ENCODE assay signal across 15 mouse cellular contexts in the genomic region with DNA sequence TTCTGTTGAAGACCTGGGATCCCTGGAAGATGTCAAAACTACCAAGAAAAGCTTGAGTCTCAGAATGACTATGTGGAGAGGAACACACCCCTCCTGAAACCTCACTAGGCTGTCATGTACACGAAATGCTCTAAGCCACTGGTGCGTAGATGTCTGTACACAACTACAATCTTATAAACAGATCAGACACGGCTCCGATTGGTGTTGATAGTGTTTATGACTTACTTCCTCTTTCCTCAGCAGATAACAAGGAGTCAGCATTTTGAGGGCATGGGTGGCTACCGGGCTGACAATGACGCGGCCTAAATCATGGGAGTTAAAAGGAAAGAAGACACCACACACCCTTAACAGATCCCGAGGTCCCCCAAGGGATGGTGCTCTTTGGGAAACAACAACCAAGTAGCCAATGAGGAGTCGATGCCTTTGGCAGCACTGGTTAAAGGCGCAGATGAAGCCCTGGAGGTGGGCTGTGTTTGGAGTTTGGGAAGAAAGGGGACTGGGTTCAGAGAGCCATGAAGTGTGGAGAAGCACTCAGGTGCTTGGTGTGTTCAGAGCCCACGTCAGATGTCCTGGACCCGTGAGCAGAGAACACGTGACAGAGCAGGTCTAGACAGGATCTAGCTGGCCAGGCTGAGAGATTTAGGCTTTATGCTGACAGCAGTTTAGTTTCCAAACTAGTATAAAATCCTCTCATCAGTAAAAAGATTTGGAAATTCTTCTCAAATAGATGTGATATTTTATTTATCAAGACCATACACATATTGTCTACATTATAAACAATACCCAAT. TPM values are rescaled to one million over a fixed set of nuclear protein-coding genes. Genes with fewer than 3 reads are reported as not detected.
DNase-seq lines count a peak whose midpoint lies in the region; ATAC-seq and TF ChIP-seq lines count a peak whose summit lies in the region.
"Had no signal": no experiment of that assay in that cellular context is flagged by ENCODE, and none has a peak within 500 bp of the region (broad histone marks: within the 10 kb centered on the region; RNA-seq: fewer than 3 reads in every experiment).

No protein-coding gene starts in this region.

- H3K4me2 ChIP-seq in kidney, embryonic 15.5 days: no peak overlapping the region
- no peak overlapping the region for H3K4me2 ChIP-seq in midbrain, embryonic 14.5 days (ENCODE audit: low read length)
- H3K4me2 ChIP-seq: heart, embryonic 13.5 days; hindbrain, embryonic 13.5 days; midbrain, embryonic 11.5 days had no signal

- TF ChIP-seq POLR2A in MEL (IDR thresholded peaks at IDR 0.05; ENCODE audit: control insufficient read depth in 1 of 2, insufficient read depth in 1 of 2, low read depth in 1 of 2, low read length in 2 of 2, poor library complexity in 1 of 2): no peak

- WGBS in kidney, embryonic 15.5 days: 54% methylated on average over 13 of the region's 13 CpGs
- 89% methylated on average over 13 of the region's 13 CpGs for WGBS in midbrain, embryonic 14.5 days

- H3K9me3 ChIP-seq in kidney, embryonic 15.5 days (replicated peaks): no peaks in the 10 kb centered on the region
- no peaks in the 10 kb centered on the region for H3K9me3 ChIP-seq in MEL (replicated peaks; ENCODE audit: insufficient read depth, low read length)
- H3K9me3 ChIP-seq in midbrain, embryonic 14.5 days (ENCODE audit: control insufficient read depth, low read length): no peaks in the 10 kb centered on the region
- H3K9me3 ChIP-seq: heart, embryonic 13.5 days; hindbrain, embryonic 13.5 days had no signal

- H3K36me3 ChIP-seq in kidney, embryonic 15.5 days: no peaks in the 10 kb centered on the region
- peaks cover 0 to 7% of the 10 kb centered on the region in 2 experiments; a peak in 2 of 4 replicates for H3K36me3 ChIP-seq in MEL (ENCODE audit: control insufficient read depth in 1 of 2, insufficient read depth in 2 of 2, low read length in 2 of 2)
- no peaks in the 10 kb centered on the region for H3K36me3 ChIP-seq in midbrain, embryonic 14.5 days (ENCODE audit: control insufficient read depth, insufficient read depth, low read length)
- H3K36me3 ChIP-seq: heart, embryonic 13.5 days; hindbrain, embryonic 13.5 days had no signal

- TF ChIP-seq RAD21 in MEL (IDR thresholded peaks at IDR 0.05; ENCODE audit: low read depth, low read length): no peak

- H3K79me2 ChIP-seq in MEL (ENCODE audit: control insufficient read depth, insufficient read depth, low read length, poor library complexity): no peaks in the 10 kb centered on the region

- H3K9ac ChIP-seq in kidney, embryonic 15.5 days: no peak overlapping the region
- no peak overlapping the region for H3K9ac ChIP-seq in MEL (ENCODE audit: control insufficient read depth, low read depth, low read length, poor library complexity, severe bottlenecking)
- H3K9ac ChIP-seq in midbrain, embryonic 14.5 days (replicated peaks; ENCODE audit: low read length): no peak overlapping the region
- H3K9ac ChIP-seq: forebrain, postnatal 0 days; heart, embryonic 13.5 days; hindbrain, embryonic 13.5 days; liver, embryonic 14.5 days had no signal

- peaks cover 3% of the 10 kb centered on the region for H3K4me1 ChIP-seq in kidney, embryonic 15.5 days
- H3K4me1 ChIP-seq in MEL (ENCODE audit: control insufficient read depth in 1 of 2, insufficient read depth in 2 of 2, low read length in 2 of 2): peaks cover 3 to 29% of the 10 kb centered on the region in 2 experiments
- no peaks in the 10 kb centered on the region for H3K4me1 ChIP-seq in midbrain, embryonic 14.5 days (ENCODE audit: control insufficient read depth, insufficient read depth, low read length)
- H3K4me1 ChIP-seq: hindbrain, embryonic 13.5 days had no signal

- peaks cover 28% of the 10 kb centered on the region for H3K27me3 ChIP-seq in kidney, embryonic 15.5 days
- no peaks in the 10 kb centered on the region for H3K27me3 ChIP-seq in MEL (ENCODE audit: control insufficient read depth in 1 of 2, insufficient read depth in 2 of 2, low read length in 2 of 2)
- H3K27me3 ChIP-seq in midbrain, embryonic 14.5 days (ENCODE audit: control insufficient read depth, insufficient read depth, low read length): no peaks in the 10 kb centered on the region

- no peak for TF ChIP-seq CTCF in MEL (IDR thresholded peaks at IDR 0.05 in 2 of 3, conservative IDR thresholded peaks at IDR 0.05 in 1 of 3; ENCODE audit: control insufficient read depth in 1 of 3, insufficient read depth in 1 of 3, low read depth in 2 of 3, low read length in 3 of 3, poor library complexity in 1 of 3, severe bottlenecking in 1 of 3)

- DNase-seq in kidney, adult 9 months: peak; percentile 20
- peak; percentile 71 for DNase-seq in 416B (ENCODE audit: low read depth)
- DNase-seq in MEL (ENCODE audit: low read depth, low spot score): peak; percentile 65
- no peak for DNase-seq in adipocyte (ENCODE audit: low spot score)
- no peak for DNase-seq in left cerebral cortex, adult 8-10 months (ENCODE audit: low spot score in 2 of 2)
- DNase-seq in midbrain, embryonic 14.5 days: no peak
- DNase-seq: adrenal gland, postnatal 14 days; forebrain, postnatal 0 days; gastrocnemius, postnatal 14 days had no signal

- peak in 1 of 2 experiments; percentile 48; a peak in 1 of 4 replicates for TF ChIP-seq EP300 in MEL (IDR thresholded peaks at IDR 0.05; ENCODE audit: low read depth in 1 of 2, low read length in 2 of 2)

- H3K4me3 ChIP-seq in kidney, embryonic 15.5 days (replicated peaks): no peak overlapping the region
- H3K4me3 ChIP-seq in MEL (ENCODE audit: control insufficient read depth in 1 of 2, insufficient read depth in 1 of 2, low read depth in 2 of 2, low read length in 2 of 2): no peak overlapping the region
- no peak overlapping the region for H3K4me3 ChIP-seq in midbrain, embryonic 14.5 days (replicated peaks; ENCODE audit: low read depth, low read length)
- H3K4me3 ChIP-seq: heart, embryonic 13.5 days; hindbrain, embryonic 13.5 days had no signal

- no peak overlapping the region for H3K27ac ChIP-seq in kidney, embryonic 15.5 days
- no peak overlapping the region for H3K27ac ChIP-seq in MEL (ENCODE audit: control insufficient read depth, low read depth, low read length)
- H3K27ac ChIP-seq in midbrain, embryonic 14.5 days (replicated peaks; ENCODE audit: low read depth, low read length): no peak overlapping the region
- H3K27ac ChIP-seq: heart, embryonic 13.5 days; hindbrain, embryonic 13.5 days; liver, embryonic 14.5 days had no signal

- ATAC-seq in kidney, embryonic 15.5 days (replicated peaks; ENCODE audit: low FRiP score): no peak
- ATAC-seq in megakaryocyte, adult 5-6 weeks (ENCODE audit: poor library complexity, severe bottlenecking): peak; percentile 75
- no peak for ATAC-seq in midbrain, embryonic 14.5 days (ENCODE audit: low FRiP score, low TSS enrichment)
- ATAC-seq: forebrain, postnatal 0 days had no signal

TF ChIP-seq in MEL, 35 proteins besides CTCF, POLR2A, EP300 and RAD21:
- peak; percentile 64 for TF ChIP-seq GATA1 (IDR thresholded peaks at IDR 0.05; ENCODE audit: low read depth, low read length)
- TF ChIP-seq ETS1 (IDR thresholded peaks at IDR 0.05; ENCODE audit: low read depth, low read length): 0 out of 2 replicates have a peak, but pooled peaks have one; percentile 28
- peak; percentile 80 for TF ChIP-seq MAFK (IDR thresholded peaks at IDR 0.05; ENCODE audit: borderline replicate concordance, low read depth, low read length)
- TF ChIP-seq KAT2A (conservative IDR thresholded peaks at IDR 0.05; ENCODE audit: low read depth, low read length): no peak
- TF ChIP-seq USF1 (IDR thresholded peaks at IDR 0.05; ENCODE audit: low read depth, low read length): no peak
- TF ChIP-seq JUND (IDR thresholded peaks at IDR 0.05; ENCODE audit: low read depth, low read length): no peak
- no peak for TF ChIP-seq POLR2AphosphoS5 (IDR thresholded peaks at IDR 0.05; ENCODE audit: borderline replicate concordance, low read depth, low read length)

RNA-seq across cellular contexts. Expression of gene Paxbp1, which starts 17.4 kb away (rescaled TPM):
- polyA plus RNA-seq in kidney, embryonic 15.5 days (2015; fragmentation: Nextera tagmentation; extraction: Ambion mirVana): 52.8 and 55.7 TPM in 2 replicates
- total RNA-seq in MEL (2012; rRNA removed): 23.8 and 26.3 TPM in 2 replicates
- 10 to 100 TPM in 1 of 2 experiments, not detected in 1; 49.6 TPM for polyA plus RNA-seq in MEL (2012; ENCODE audit: insufficient read depth in 1 of 2, insufficient read length in 2 of 2, low read depth in 1 of 2, low replicate concordance in 2 of 2, missing spikeins in 1 of 2)
- total RNA-seq in megakaryocyte, adult 5-6 weeks (2015): 71.3 and 81.9 TPM in 2 replicates
- 68.3 and 79.2 TPM in 2 replicates for total RNA-seq in megakaryocyte, adult 5-6 weeks (2017)
- total RNA-seq in left cerebral cortex, adult 8-10 months (2022): 10 to 100 TPM; 49.9 to 59.7 (median 53.9) TPM
- polyA plus RNA-seq in midbrain, embryonic 14.5 days (2014; fragmentation: Nextera tagmentation; extraction: Ambion mirVana): 83.8 and 96.8 TPM in 2 replicates

RNA-seq across cellular contexts. Expression of gene 4932438H23Rik, which starts 33.2 kb away (rescaled TPM):
- 0.08 TPM in 2 replicates for polyA plus RNA-seq in kidney, embryonic 15.5 days (2015; fragmentation: Nextera tagmentation; extraction: Ambion mirVana)
- not detected in 2 replicates for total RNA-seq in MEL (2012; rRNA removed)
- not detected for polyA plus RNA-seq in MEL (2012; ENCODE audit: insufficient read depth in 1 of 2, insufficient read length in 2 of 2, low read depth in 1 of 2, low replicate concordance in 2 of 2, missing spikeins in 1 of 2)
- total RNA-seq in megakaryocyte, adult 5-6 weeks (2015): 0.09 TPM in 1 of 2 replicates, not detected in the other
- 0.12 and 0.15 TPM in 2 replicates for total RNA-seq in megakaryocyte, adult 5-6 weeks (2017)
- total RNA-seq in left cerebral cortex, adult 8-10 months (2022): 1 to 10 TPM in 2 of 4 experiments, under 1 TPM in 2; 0.94 to 1.7 (median 1.2) TPM
- polyA plus RNA-seq in midbrain, embryonic 14.5 days (2014; fragmentation: Nextera tagmentation; extraction: Ambion mirVana): 0.34 and 1.7 TPM in 2 replicates
- total RNA-seq: adrenal gland, postnatal 14 days had no signal
- polyA plus RNA-seq: heart, embryonic 13.5 days; liver, embryonic 14.5 days; midbrain, embryonic 11.5 days had no signal

RNA-seq across cellular contexts. Expression of gene Synj1, which starts 50.6 kb away (rescaled TPM):
- 13.0 and 14.4 TPM in 2 replicates for polyA plus RNA-seq in kidney, embryonic 15.5 days (2015; fragmentation: Nextera tagmentation; extraction: Ambion mirVana)
- 5.0 and 8.8 TPM in 2 replicates for total RNA-seq in MEL (2012; rRNA removed)
- 10 to 100 TPM in 1 of 2 experiments, not detected in 1; 34.5 TPM for polyA plus RNA-seq in MEL (2012; ENCODE audit: insufficient read depth in 1 of 2, insufficient read length in 2 of 2, low read depth in 1 of 2, low replicate concordance in 2 of 2, missing spikeins in 1 of 2)
- total RNA-seq in megakaryocyte, adult 5-6 weeks (2015): 95.7 and 105 TPM in 2 replicates
- 44.6 and 61.5 TPM in 2 replicates for total RNA-seq in megakaryocyte, adult 5-6 weeks (2017)
- total RNA-seq in left cerebral cortex, adult 8-10 months (2022): 100 to 1,000 TPM; 312 to 360 (median 338) TPM
- polyA plus RNA-seq in midbrain, embryonic 14.5 days (2014; fragmentation: Nextera tagmentation; extraction: Ambion mirVana): 68.6 and 71.9 TPM in 2 replicates

Comparison
In these comparisons a context has a peak if more than half of its experiments do, and no peak if none do; other contexts are left out.
1. DNase-seq: peak in kidney, adult 9 months (single experiment), 416B (single experiment) and MEL (single experiment); none in adipocyte (single experiment), left cerebral cortex, adult 8-10 months (0 of 2) and midbrain, embryonic 14.5 days (single experiment).